Mouse (Mus musculus) cerebellum, adult 11-12 months (tissue): ENCODE data around the gene Rxra.

Source experiments
- DNase-seq: peaks from one replicate; pipeline ENCODE4 v3.0.0; 2022

Gene Rxra

GRCm38 (mm10) chr2:27671633-27672091, 4.6 kb upstream of the Rxra start:
- no peak for DNase-seq

DNA sequence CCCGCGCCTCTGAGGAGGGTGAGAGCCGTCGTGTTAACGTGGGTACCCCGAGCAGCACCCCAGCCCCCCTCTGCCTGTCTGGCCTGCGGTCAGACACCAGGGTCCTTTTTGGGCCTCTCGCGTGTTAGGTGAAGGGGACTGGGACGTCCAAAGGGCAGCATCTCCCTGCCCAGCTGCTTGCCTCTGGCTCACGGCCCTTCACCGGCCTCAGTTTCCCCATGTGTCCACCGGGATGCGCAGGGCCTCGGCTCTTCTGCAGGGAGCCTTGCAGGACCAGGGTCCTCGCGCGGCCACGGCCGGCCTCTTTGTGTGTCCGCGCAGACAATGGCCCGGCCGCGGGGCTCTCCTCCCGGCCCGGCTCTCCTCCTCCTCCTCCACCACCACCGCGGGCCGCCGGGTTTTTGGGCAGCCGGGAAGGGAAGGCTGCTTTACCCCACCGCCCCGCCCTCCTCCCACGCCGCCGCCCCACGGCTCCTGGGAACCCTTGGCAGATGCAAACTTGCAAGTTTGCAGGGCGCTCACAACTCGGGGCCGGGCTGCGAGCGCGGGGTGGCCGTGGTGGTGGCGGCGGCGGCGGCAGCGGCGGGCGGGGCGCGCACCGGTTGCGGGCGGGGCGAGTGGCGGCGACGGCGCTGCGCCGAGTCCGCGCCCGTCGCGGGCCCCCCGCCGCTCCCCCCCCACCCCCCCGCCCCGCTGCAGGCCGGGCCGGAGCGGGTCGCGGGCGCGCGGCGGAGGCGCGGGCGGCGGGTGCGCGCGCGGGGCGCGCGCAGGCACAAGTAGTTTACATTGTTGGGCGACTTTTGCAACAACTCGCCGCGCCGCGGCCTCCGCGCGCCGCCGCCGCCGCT, 462 bp downstream of the Rxra start:
- peak; percentile 55 for DNase-seq

GRCm38 (mm10) chr2:27677411-27678310, 1.4 kb downstream of the Rxra start:
- DNase-seq: peak; percentile 38

GRCm38 (mm10) chr2:27678331-27678730, 2.1 kb downstream of the Rxra start:
- DNase-seq: no peak

DNA sequence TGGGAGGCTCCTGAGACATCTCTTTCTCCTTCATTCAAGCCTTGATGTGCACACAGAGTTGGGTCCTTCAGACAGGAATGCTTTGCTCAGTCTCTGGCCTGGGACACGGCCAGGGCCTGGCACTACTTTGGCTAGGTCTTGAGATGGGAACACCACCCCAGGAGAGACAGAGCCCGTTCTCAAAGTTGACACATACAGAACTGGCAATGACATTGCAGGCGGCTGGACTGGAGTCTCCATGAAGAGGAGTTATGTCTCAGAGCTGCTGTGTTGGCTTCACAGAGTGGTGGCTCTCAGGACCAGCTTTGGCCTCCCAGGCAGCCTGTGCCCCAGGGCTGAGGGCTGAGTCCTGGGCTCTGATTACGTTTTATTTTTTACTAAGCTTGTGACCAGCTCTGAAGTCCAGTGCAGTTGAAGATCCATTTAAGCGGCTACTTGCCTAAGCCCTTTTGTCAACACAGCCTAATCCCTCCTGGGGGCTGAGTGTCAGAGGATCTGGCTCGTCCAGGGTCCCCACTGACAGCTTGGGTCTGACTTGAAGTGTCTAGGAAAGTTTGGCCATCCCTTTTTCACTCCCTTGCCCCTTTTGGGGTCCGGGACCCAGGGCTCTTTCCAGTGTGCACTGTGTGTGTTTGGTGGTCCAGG, 2.7 kb downstream of the Rxra start:
- no peak for DNase-seq

DNA sequence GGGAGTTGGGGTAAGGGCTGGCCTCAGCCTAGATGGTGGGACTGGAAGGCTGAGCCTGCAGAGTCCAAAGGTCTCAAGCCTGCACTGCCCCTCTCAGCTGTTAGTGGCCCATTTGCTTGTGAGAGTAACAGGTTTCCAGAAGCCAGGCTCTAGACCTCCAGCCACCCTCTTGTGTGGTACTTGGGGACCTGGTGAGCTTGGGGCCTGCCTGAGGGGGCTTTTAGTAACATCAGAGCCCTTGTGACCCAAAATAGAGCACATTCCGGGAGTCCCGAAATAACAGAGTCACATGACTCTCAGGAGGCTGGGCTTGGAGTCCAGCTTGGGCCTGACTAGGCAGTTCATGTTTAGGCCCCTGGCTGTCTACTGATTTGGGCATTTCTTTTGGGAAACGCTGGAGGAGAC, 3.4 kb downstream of the Rxra start:
- no peak for DNase-seq

DNA sequence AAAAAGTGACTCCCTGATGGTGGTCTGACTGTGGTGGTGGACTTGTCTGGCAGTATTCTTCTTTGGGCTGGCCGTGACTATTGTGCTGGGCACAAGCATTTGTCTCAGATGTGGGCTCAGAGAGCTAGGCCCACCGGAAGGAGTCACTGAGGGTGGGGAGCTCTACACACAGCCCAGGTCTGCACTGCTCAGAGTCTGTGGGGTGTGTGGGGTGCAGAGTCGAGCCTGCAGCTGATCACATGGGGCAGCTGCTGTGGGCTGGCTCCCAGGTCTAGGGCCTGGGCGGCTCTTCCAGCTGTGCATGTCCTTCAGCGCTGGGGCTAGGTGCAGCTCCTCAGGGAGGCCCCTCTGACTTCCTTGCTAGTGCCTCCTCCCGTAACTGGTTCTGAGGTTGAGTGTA, 3.8 kb downstream of the Rxra start:
- DNase-seq: no peak

DNA sequence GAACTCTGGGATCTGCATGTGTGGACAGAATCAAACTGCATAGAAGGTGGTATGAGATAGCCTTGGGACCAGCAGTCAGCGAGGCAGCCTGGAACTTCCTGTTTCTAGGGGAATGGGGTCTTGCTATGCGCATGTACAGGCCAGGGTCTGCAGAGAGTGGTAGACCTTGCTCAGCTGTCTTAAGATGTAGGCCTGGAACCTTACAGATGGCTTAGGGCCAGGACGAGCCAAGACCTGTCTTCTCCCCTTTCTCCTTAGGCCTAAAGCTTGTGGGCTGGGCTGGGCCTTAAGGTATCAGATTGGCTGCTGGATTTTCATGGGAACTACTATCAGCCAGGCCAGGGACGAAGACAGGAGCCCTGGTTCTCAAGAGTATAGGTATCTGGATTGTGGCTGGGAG, 4.4 kb downstream of the Rxra start:
- no peak for DNase-seq

DNA sequence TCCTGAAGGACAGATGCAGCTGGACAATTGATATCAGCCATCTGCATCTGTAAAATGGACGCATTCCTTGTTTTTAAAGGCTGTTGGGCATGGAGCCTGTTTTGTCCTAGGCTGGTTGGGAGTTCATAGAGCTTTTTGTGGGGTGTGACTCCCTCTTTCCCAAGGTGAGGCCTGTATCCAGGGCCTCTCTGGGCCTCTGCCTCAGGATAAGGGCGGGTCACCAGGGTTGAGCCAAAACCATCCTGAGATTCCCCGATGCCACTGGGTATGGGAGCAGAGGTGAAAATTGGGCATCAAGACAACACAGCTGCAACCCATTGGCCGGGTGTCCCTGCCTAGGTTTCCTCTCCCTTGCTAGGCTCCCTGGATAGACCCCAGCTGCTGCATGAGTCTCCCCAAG, 5.2 kb downstream of the Rxra start:
- no peak for DNase-seq

DNA sequence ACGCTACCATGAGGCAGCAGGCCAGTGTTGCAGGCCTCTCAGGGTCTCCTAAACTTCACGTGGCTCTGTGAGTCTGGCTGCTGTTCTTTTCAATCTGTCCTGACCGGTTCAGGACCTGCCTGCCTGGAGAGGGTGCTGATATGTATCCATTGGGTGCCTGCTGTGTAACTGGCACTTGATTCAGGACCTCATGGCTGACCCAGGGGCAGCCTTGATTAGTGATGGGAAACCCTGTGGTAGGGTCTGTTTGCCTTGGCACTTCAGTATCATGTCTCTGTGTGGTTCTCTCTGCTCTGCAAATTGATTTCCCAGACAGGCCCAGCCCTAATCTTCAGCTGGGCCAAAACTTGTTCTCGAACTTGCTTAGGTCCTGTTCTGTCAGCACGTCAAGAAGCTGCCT, 5.9 kb downstream of the Rxra start:
- DNase-seq: no peak

- no peak for DNase-seq
Measured at GRCm38 (mm10) chr2:27684017-27684657, 7.9 kb downstream of the Rxra start.

DNA sequence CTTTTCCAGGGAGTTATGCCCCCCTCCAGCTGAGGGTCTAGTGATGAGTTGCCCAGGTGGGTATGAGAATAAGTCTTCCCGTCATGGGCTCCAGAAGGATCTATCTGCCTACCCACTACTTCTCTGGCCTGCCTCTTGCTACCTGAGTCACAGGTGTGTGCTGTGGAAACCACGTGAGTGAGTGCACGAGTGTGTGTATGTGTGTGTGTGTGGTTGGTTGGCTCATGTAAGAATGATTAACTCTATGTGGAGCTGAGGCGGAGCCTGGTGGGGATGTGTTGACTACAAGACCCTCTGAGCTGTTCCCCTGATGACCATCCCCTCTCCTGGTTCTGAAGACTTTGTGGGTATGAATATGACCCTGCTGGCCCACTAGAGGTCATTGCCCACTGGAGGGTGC, 9.7 kb downstream of the Rxra start:
- DNase-seq: no peak

GRCm38 (mm10) chr2:27686335-27686734, 10.1 kb downstream of the Rxra start:
- DNase-seq: no peak

- no peak for DNase-seq
Measured at GRCm38 (mm10) chr2:27687041-27687440, 10.8 kb downstream of the Rxra start.

GRCm38 (mm10) chr2:27687973-27688372, 11.7 kb downstream of the Rxra start:
- DNase-seq: no peak

GRCm38 (mm10) chr2:27690714-27691113, 14.5 kb downstream of the Rxra start:
- no peak for DNase-seq

DNA sequence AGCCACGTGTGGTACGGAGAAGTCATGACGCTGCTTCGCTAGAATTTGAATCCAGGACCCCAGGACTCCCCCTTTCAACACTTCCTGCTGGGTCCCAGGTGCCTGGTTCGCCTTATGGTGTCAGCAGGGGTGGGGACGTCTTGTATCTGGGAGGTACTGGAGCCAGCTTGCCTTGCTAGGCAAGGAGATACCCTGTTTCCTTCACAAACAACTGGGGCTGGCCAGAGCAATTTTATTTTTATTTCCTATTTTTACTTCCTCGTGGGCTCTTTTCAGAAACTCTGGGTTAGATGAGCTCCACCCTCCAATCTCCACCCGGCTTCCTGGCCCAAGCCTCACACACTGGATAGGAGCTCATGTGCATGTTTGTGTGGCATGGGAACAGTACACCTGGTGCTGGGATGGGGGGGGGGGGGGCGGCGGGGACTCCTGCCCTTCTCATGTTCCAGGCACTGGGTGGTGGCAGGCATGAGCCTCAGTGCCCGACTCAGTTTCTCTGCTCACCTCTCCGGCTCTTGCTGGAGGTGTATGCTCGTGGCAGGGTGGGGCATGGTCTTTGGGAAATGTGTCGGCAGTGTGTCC, 15.0 kb downstream of the Rxra start:
- DNase-seq: no peak

DNA sequence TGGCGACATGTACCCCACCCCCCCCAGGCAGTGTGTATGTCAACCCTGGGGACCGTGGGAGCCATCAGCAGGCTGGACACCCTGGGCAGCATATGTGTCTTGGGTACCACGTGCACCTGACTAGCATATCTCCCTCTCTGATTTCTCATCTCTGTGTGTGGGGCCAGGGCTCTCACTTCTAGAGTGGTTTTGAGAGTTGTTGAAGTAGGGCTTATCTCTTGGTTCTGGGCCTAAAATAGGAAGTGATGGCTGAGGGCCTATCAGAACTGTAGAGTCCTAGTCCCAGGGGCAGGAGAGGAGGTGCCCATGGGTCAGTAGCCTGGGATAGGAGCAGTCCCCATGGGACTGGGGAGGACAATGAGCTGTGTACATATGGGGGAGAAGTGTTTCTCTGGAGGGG, 16.4 kb downstream of the Rxra start:
- DNase-seq: no peak

DNA sequence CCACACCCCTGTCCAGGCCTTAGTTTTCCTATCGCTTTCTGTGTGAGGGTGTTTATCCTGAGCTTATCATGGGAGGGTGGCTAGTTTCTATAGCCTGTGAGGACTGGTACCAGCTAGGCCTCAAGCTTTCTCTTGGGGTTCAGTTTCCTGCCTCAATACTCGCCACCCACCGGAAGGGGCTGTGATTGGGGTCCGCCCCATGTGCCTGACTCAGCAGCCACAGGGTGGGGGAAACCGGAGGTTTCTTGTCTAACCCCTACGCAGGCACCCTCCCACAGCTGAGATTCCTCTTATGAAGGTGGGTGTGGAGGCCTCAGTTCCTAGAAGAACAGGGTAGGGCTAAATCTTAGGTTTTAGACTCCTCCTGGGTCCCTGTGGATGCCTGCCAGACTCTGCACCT, 17.4 kb downstream of the Rxra start:
- no peak for DNase-seq

DNA sequence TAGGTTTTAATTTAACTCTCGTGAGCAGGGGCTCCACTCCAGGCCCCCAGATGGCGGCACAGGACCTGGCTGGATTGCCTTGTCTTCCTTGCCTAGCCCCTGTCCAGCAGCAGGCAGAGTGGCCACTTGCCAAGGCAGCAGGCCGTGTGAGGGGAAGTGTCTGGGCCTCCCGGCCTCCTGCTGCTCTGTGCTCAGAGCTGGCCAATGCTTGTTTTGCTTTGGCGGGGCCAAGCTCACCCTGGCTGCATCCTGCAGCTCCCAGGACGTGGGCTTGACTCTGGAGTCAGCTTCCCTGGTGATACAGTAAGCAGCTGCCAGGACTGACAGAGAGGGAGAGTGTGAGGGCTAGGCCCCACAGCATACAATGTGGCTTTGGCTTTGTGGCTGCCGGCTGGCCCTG, 23.3 kb downstream of the Rxra start:
- peak; percentile 87 for DNase-seq

GRCm38 (mm10) chr2:27702283-27702682, 26.0 kb downstream of the Rxra start:
- DNase-seq: no peak

GRCm38 (mm10) chr2:27702904-27703666, 26.8 kb downstream of the Rxra start:
- no peak for DNase-seq
